13 mouse cellular contexts compared by ENCODE assay signal in the genomic region with DNA sequence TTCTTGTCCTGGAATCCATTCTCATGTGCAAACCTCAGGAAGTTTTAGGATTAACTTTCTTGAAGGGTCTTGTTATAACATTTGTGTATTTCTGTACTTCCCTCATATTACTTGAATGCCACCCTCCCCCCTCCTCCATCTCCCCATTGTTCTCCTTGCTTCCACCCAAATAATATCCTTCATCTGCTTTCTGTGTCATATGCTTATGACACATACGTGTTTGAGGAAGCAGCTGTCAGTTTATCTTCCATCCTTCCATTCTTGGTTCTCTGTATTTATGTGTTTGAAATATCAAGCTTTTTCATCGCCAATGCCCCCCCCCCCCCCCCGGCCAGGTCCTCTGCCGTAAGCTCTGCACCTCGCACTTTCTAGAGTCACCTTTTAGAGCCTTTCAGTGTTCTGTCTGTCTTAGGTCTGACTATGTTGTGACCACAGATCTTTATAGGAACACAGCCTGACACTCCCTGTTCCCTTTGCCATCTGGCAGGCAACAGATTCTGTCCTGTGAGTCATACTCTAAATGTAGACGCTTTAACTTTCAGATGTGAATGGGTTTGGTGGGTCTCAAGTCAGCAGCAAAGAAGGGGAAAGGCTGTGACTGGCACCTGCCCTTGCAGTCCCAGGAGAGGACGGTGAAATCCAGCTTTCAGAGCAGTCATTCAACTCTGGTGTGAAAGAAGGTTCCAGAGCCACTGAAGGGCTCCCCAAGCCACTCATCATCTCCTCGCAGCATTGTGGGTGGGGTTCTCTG. TPM values are rescaled to one million over a fixed set of nuclear protein-coding genes. Genes with fewer than 3 reads are reported as not detected.
DNase-seq lines count a peak whose midpoint lies in the region; ATAC-seq and TF ChIP-seq lines count a peak whose summit lies in the region.
"Had no signal": no experiment of that assay in that cellular context is flagged by ENCODE, and none has a peak within 500 bp of the region (broad histone marks: within the 10 kb centered on the region; RNA-seq: fewer than 3 reads in every experiment).

No protein-coding gene starts in this region.

- no peak overlapping the region for H3K27ac ChIP-seq in intestine, embryonic 15.5 days
- H3K27ac ChIP-seq: forebrain, embryonic 13.5 days; kidney, postnatal 0 days; lung, embryonic 15.5 days; neural tube, embryonic 12.5 days had no signal

- H3K79me2 ChIP-seq in myocyte (ENCODE audit: control insufficient read depth, insufficient read depth) = no peaks in the 10 kb centered on the region

- TF ChIP-seq POLR2A in myocyte (IDR thresholded peaks at IDR 0.05; ENCODE audit: insufficient read length, low read depth) = no peak

- no peak overlapping the region for H3ac ChIP-seq in myocyte (ENCODE audit: control insufficient read depth, insufficient read length)

- 74% methylated on average over 8 of the region's 8 CpGs for WGBS in intestine, embryonic 15.5 days

- peak; percentile 32 to 49 for DNase-seq in left cerebral cortex, postnatal 14 days (ENCODE audit: low spot score in 2 of 2)
- DNase-seq in left cerebral cortex, postnatal 10 days (ENCODE audit: extremely low spot score in 1 of 2, low spot score in 2 of 2) = no peak
- peak; percentile 54 to 55 for DNase-seq in frontal cortex, postnatal 36 days (ENCODE audit: low spot score in 2 of 2)
- peak; percentile 59 to 71 for DNase-seq in heart, postnatal 10 days
- DNase-seq in B cell, adult 2 months = no peak
- DNase-seq in kidney, postnatal 10 days = no peak
- DNase-seq: adrenal gland, postnatal 14 days had no signal

- H3K9me3 ChIP-seq in intestine, embryonic 15.5 days = no peaks in the 10 kb centered on the region
- H3K9me3 ChIP-seq: forebrain, embryonic 13.5 days; lung, embryonic 15.5 days; neural tube, embryonic 12.5 days had no signal

- H3K9ac ChIP-seq in intestine, embryonic 15.5 days = no peak overlapping the region
- H3K9ac ChIP-seq: forebrain, embryonic 13.5 days; lung, embryonic 15.5 days; neural tube, embryonic 12.5 days had no signal

- H3K4me1 ChIP-seq in intestine, embryonic 15.5 days (replicated peaks) = no peaks in the 10 kb centered on the region
- H3K4me1 ChIP-seq: forebrain, embryonic 13.5 days; lung, embryonic 15.5 days; neural tube, embryonic 12.5 days had no signal

- intact Hi-C loops in left cerebral cortex, postnatal 14 days (cut with DNase I) = no loop called here
- intact Hi-C loops in left cerebral cortex, postnatal 10 days (cut with DNase I) = no loop called here
- intact Hi-C loops in heart, postnatal 10 days (cut with DNase I) = loop anchor here (5.0 kb wide), 3 partner anchors 48 to 147 kb away; a partner anchor contains a TSS

- H3K27me3 ChIP-seq in myocyte (ENCODE audit: control insufficient read depth, insufficient read depth, insufficient read length) = no peaks in the 10 kb centered on the region
- H3K27me3 ChIP-seq in intestine, embryonic 15.5 days (replicated peaks) = no peaks in the 10 kb centered on the region
- H3K27me3 ChIP-seq: forebrain, embryonic 13.5 days; lung, embryonic 15.5 days; neural tube, embryonic 12.5 days had no signal

- H3K4me2 ChIP-seq in myocyte (ENCODE audit: low read depth) = peak overlapping the region; percentile 80
- H3K4me2 ChIP-seq in intestine, embryonic 15.5 days (replicated peaks) = no peak overlapping the region
- H3K4me2 ChIP-seq: forebrain, embryonic 13.5 days; lung, embryonic 15.5 days; neural tube, embryonic 12.5 days had no signal

- no peak overlapping the region for H3K4me3 ChIP-seq in myocyte
- H3K4me3 ChIP-seq in intestine, embryonic 15.5 days (replicated peaks) = no peak overlapping the region
- H3K4me3 ChIP-seq: forebrain, embryonic 13.5 days; lung, embryonic 15.5 days; neural tube, embryonic 12.5 days had no signal

- no peak for ATAC-seq in intestine, embryonic 15.5 days
- ATAC-seq: forebrain, embryonic 13.5 days had no signal

- no peaks in the 10 kb centered on the region for H3K36me3 ChIP-seq in myocyte (ENCODE audit: control insufficient read depth, insufficient read depth)
- H3K36me3 ChIP-seq in intestine, embryonic 15.5 days = no peaks in the 10 kb centered on the region
- H3K36me3 ChIP-seq: lung, embryonic 15.5 days; neural tube, embryonic 12.5 days had no signal

TF ChIP-seq in myocyte, 11 proteins besides CTCF, POLR2A, EP300 and RAD21:
- no peak for TF ChIP-seq POLR2AphosphoS2 (IDR thresholded peaks at IDR 0.05; ENCODE audit: insufficient read length, low read depth)
- peak; percentile 58 for TF ChIP-seq TCF12 (IDR thresholded peaks at IDR 0.05; ENCODE audit: insufficient read depth, poor library complexity, severe bottlenecking)
- TF ChIP-seq USF1 (IDR thresholded peaks at IDR 0.05; ENCODE audit: low read depth) = no peak
- TF ChIP-seq SRF (IDR thresholded peaks at IDR 0.05; ENCODE audit: control insufficient read depth, insufficient read length, low read depth) = no peak
- TF ChIP-seq MYOD1 (IDR thresholded peaks at IDR 0.05; ENCODE audit: control insufficient read depth in 1 of 3, insufficient read length in 2 of 3, low read depth in 2 of 3) = peak in 2 of 3 experiments; percentile 45 to 71
- peak in 1 of 3 experiments; percentile 35 for TF ChIP-seq MYOG (IDR thresholded peaks at IDR 0.05; ENCODE audit: control insufficient read depth in 1 of 3, insufficient read depth in 1 of 3, insufficient read length in 2 of 3, low read depth in 2 of 3)
TF ChIP-seq in myocyte: peak in this region for 3.

RNA-seq across cellular contexts. Expression of a gene that starts 48.7 kb away (rescaled TPM):
- total RNA-seq in left cerebral cortex, postnatal 14 days (2021) = 1 to 10 TPM; 5.0 to 5.5 TPM
- 1 to 10 TPM; 3.2 to 3.6 TPM for total RNA-seq in left cerebral cortex, postnatal 10 days (2021)
- 10 to 100 TPM; 54.0 to 58.1 TPM for total RNA-seq in heart, postnatal 10 days (2021)
- 2.4 TPM for polyA plus RNA-seq in myocyte (2012; fragmentation: generic; extraction: Trizol)
- 0.90 and 1.2 TPM in 2 replicates for polyA plus RNA-seq in intestine, embryonic 15.5 days (2015; fragmentation: Nextera tagmentation; extraction: Ambion mirVana)

Comparison
In these comparisons a context has a peak if more than half of its experiments do, and no peak if none do; other contexts are left out.
1. DNase-seq: peak in left cerebral cortex, postnatal 14 days (2 of 2), frontal cortex, postnatal 36 days (2 of 2) and heart, postnatal 10 days (2 of 2); none in left cerebral cortex, postnatal 10 days (0 of 2), B cell, adult 2 months (0 of 2) and kidney, postnatal 10 days (single experiment).
2. RNA of a gene that starts 48.7 kb away (total RNA-seq): 54.0 to 58.1 TPM in heart, postnatal 10 days; 5.0 to 5.5 TPM in left cerebral cortex, postnatal 14 days and 3.2 to 3.6 TPM in left cerebral cortex, postnatal 10 days; every median in the first group is over 4 times any median in the second.